Mouse (Mus musculus) megakaryocyte, embryonic 14.5 days (primary cell): ENCODE measurements at regions not wholly inside any gene's neighbourhood (a gene's known extent, or its start where the extent isn't known, plus 50 kb on each side); places are given as distances from the start of the nearest gene placed in this dataset.

ENCODE experiments used
- FLI1 ChIP-seq: IDR thresholded peaks from 2 replicates; pipeline ENCODE4 v1.6.1; 2012; ENCODE audit warnings: low read length, inconsistent platforms, mixed read lengths
- GATA1 ChIP-seq: IDR thresholded peaks from 3 replicates; pipeline ENCODE4 v1.6.1; 2012; ENCODE audit warnings: mixed read lengths, low read length, inconsistent platforms, borderline replicate concordance

DNA sequence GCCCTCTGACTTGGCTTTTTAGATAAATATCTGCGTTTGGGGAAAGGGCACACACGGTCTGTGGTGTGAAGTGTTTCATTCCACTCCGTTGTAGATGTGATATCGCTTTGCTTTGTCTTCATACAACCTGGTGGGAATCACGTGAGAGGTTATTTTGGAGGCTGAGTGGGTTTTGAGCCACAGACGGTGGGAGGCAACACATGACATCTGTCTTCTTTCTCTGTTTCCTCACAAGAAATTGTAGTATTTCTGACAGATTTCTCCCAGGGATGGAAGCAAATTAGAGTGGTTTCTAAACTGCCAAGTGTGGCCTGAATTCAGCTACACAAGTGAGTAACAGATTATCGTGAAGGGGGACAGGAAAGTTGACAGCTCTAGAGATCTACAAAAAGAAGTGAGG lies 155.5 kb downstream of the Otor start:
- TF ChIP-seq GATA1 (no peak), FLI1 (no peak)
